Mouse (Mus musculus) urinary bladder, adult 18-20 months (tissue): ENCODE measurements around the gene Ptpre.
"Not testable (repeated sequence)": the region's sequence is repeated elsewhere in the genome, so short reads cannot be mapped to it uniquely, and the experiment has no call there.

Source experiments
- DNase-seq, 2 experiments: peaks; one replicate each; pipeline ENCODE4 v3.0.0; 2022; ENCODE audit warnings: low spot score in 2 of 2, mixed read lengths in 2 of 2

The Ptpre gene

DNA sequence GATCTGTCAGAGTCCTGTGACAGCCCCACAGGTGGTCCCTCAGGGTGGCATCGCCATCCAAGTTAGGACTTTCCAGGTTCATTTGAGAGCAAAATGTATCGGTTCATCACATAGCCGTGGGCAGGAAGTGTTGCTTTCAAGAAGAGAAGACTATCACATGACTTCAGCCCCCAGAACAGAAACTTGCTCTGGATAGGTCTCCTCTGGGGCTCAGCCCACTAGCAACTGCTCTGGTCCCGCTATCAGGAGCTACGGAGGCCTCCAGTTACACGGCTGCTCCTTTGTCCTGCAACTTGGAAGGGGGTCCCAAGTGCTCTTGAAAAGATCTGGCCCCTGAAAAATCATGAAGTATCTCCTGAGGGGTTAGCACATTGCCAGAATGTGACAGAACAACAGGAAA, 109.7 kb downstream of the Ptpre start:
- no peak for DNase-seq

- no peak for DNase-seq
Observed at GRCm38 (mm10) chr7:135648821-135649220, 111.5 kb downstream of the Ptpre start.

DNA sequence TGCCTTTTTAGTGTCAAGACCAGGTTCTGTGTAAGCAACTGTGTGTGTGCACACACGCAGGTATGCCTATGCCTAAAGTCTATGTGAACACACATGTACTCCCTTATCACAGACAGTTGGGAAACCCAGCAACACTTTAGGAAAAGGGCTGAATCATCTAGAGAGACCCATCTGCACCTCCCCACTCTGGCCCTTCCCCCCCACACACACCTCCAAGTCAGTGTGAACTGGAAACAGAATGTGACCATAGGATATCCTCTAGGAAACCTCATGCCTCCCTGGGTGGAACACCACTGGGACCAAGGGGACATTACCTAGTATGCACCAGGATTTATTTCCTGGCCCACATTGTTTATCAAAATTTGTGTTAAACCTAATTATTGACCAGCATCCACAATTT, 112.0 kb downstream of the Ptpre start:
- DNase-seq: no peak

DNA sequence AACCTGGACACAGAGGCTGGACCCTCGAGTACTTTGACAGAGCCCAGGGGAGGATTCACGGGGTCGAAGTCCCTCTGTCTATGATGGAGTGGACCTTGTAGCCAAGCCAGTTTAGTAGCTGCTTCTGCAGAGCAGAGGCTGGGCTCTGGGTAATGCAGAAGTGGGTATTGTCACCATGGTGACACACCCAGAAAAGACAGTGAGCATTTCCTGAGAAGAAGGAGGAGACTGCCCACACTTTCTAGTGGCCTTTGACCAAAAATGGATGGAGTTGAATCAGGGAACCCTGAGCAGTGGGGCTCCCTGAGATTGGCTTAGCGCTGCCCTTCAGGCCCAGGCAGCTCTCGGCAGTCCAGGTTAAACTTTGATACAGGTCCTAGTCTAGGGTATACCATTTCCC, 112.8 kb downstream of the Ptpre start:
- no peak for DNase-seq

DNA sequence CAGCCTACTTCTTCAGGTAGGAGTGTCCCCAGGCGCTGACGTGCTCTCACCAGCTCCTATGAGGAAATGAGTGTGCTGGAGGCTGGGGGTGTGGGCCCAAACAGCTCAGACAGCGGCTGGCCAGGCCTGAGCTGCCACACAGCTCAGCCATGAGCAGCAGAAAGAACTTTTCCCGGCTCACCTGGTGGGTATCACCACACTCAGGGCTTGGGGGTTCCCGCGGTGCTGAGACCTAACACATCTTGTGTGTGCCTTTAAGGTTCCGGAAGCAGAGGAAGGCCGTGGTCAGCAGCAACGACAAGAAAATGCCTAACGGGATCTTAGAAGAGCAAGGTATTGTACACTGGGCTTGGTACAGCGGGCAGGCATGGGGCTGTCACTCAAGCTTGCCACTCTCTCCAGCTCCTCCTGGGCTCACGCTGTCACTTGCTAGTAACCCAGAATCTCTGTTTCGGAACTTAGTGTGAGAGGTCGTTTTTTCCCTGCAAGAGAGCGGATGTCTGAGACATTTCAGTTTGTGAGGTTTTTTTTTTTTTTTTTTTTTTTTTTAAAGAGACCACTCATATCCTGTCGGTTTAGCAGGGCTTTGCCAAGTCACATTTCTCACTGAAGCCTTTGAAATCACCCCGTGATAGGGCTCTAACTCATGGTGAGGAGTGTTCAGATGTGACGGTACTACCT, 114.7 kb downstream of the Ptpre start:
- DNase-seq: peak; percentile 20 to 38

- DNase-seq: no peak
Observed at GRCm38 (mm10) chr7:135652781-135653180, 115.5 kb downstream of the Ptpre start.

DNA sequence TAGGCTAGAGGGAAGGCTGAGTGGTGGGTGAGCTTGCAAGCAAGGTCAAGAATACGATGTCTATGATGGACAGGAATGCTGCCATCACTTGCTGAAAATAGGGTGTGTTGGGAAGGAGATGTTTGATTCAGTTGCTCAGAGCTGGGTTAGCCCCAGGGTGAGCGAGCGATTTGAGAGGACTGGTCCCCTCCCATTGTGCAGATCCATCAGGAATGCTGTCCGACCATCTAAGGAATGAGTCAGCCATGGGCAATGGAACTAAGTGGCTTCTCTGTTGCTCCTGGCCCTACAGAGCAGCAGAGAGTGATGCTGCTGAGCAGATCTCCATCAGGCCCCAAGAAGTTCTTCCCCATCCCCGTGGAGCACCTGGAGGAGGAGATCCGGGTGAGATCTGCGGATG, 116.3 kb downstream of the Ptpre start:
- no peak for DNase-seq

- no peak for DNase-seq
Observed at GRCm38 (mm10) chr7:135654288-135654687, 117.0 kb downstream of the Ptpre start.

DNA sequence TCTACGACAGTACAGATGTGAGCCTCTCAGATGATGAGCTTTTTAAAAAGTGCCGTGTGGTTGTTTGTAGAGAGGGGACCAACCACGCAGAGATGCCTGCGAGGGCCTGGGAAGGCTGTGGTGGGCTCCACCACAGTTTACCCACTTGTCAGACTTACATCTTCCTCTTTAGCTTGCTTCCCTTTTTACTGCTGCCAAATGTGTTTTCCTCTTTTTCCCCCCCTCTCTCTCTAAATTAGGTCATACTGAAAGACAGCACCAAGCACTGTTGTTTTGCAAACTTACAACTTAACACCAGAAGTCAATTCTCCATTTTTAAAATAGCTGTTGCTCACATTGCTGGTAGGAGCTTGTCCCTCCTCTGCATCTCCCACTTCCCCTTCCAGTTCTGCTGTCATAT, 117.8 kb downstream of the Ptpre start:
- DNase-seq: no peak

DNA sequence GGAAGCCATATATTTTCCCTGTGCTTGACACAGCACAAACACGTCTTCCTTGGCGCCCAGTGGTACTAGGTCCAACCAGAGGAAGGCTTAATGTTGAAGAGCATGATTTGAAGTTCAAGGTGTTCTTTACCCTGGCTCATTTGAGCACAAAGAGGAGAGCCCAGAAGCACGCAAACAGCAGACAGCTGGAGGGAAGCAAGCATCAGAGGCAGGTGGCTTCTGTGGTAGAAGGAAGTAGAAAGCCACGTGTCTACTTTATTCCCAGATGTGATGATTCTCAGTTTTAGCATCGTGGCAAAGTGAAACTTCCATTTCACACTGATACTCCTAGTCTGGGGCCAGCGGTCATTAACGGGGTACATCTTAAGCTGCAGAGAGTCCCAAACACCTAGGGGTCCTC, 120.9 kb downstream of the Ptpre start:
- no peak for DNase-seq

DNA sequence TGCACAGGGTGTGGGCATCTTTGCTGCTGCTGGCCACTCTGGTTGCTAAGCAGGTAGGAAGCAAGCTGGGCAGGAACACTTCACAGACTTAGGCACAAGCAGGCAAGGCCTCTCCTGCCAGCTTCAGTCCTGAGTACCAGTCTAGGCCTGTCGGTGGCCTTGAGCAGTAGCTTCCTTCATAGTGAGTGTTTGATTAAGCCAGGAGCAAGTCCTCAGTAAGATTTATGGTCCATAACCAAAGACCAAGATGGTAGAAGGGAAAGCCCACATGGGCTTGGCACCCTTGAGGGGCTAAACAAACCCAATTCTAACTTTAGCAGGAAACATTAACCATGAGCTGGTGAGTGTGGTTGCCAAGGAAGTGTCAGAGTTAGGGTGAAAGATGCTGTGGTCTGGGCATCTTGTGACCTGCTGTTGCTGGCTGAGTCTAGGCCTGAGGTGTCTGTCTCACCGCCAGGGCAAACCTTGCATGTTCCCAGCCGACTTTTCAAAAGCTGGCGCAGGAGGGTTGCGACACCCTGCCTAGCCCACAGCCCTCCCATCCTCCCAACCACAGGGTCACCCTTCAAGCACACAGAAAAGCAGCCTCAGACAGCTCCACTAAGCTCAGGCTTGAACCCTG, 122.1 kb downstream of the Ptpre start:
- no peak for DNase-seq

DNA sequence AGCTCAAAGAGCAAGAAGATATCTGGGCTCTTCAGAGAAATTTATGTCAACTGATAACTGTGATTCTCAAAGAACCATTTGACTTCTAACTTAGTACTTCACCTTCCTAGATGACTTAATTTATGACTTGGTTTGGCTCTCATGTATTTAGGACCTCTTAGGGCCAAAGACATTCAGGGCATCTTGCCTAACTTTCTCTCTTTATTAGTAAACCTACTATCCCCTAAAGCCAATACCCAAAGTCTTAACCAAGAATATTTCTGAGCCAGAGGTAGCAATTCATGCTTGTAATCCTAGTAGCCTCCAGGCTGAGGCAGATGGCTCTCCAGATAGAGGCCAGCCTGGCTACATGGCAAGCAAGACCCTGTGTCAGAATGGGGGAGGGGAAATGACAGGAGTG, 123.0 kb downstream of the Ptpre start:
- DNase-seq: no peak

- DNase-seq: no peak
Observed at GRCm38 (mm10) chr7:135664211-135664610, 126.9 kb downstream of the Ptpre start.

- no peak for DNase-seq
Observed at GRCm38 (mm10) chr7:135666314-135666713, 129.0 kb downstream of the Ptpre start.

DNA sequence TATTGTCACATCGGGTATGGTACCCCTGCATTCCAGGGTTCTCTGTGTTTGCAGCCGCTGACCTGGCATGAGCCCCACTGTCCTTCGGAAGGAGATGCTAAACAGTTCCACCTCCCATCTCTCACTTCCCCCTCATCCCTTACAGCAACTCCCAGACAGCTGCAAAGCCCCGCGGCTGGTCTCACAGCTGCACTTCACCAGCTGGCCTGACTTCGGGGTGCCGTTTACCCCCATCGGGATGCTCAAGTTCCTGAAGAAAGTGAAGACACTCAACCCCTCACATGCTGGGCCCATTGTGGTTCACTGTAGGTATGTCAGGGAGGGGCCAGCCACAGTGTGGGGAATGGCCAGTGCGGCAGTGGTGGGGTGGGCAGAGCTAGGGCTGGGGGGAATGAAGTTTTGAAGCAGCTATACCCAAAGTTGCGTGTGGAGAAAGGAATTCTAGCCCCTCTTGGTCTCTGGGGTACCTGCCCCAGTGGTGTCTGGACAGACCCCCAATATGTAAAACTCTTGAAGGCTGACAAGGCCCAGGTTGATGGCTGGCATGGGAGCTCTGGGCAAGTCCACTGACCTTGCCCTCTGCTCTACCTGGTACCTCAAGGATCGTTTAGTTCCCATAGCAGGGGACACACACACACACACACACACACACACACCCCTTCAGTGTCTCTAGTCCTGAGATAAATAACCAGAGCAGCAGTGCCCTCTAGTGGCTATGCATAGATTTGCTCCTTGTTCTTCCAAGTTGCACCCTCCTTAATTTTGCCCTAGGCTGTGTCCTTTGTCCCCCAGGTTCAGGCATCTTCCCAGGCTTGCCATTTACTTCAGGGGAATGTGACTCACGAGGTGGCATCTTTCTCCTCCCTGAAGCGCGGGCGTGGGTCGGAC, 131.8 kb downstream of the Ptpre start:
- no peak for DNase-seq

- DNase-seq: no peak
Observed at GRCm38 (mm10) chr7:135673576-135673975, 136.3 kb downstream of the Ptpre start.

DNA sequence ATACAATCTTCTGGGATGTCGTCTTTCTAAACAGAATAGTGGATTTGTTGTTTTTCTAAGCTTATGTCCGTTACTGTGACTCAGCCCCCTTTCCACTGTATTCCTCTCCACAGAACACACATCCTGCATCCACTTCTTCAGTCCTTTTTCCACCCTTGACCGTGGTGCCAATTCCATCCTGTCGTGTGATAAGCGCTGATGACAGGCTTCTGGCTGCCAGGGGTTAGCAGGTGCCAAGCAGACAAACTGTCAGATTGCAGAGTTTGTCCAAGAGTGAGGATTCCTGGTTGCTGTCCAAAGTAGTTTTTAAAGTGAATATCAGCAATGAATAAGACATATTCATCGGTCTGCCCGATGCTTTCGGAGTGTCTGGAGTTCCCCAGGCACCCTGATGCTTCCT, 139.4 kb downstream of the Ptpre start:
- DNase-seq: no peak

GRCm38 (mm10) chr7:135680334-135680733, 143.1 kb downstream of the Ptpre start:
- DNase-seq: peak in 1 of 2 experiments; percentile 35

GRCm38 (mm10) chr7:135684098-135684497, 146.8 kb downstream of the Ptpre start:
- DNase-seq: not testable (repeated sequence)

GRCm38 (mm10) chr7:135684938-135685337, 147.7 kb downstream of the Ptpre start:
- DNase-seq: no peak

GRCm38 (mm10) chr7:135689396-135689795, 152.1 kb downstream of the Ptpre start:
- no peak for DNase-seq

DNA sequence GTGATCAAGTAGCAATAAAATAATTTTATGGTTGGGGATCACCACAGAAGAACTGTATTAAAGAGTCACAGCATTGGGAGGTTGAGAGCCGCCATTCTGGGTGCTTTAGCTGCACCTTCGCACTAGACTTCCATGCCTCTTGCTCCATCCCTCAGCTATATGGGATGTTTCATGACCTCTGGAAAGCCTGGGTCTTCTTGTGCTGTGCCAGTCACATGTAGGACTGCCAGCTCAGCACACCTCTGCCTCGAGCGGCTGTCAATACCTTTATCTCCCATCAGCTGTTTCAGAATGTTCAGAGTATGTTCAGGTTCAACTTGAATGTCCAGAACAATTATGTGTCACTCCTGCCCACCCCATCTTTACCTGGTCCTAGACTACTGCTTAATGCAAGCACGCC, 154.7 kb downstream of the Ptpre start:
- DNase-seq: no peak

- no peak for DNase-seq
Observed at GRCm38 (mm10) chr7:135694130-135694529, 156.8 kb downstream of the Ptpre start.
